Mouse (Mus musculus): ENCODE data around the gene Sema3e. TPM values are rescaled to one million over a fixed set of nuclear protein-coding genes. Genes with fewer than 3 reads are reported as not detected.

The Sema3e gene
- total RNA-seq, 2 experiments from 2014 or later: 1.4 to 1.5 TPM

- DNase-seq (ENCODE audit: low spot score in 2 of 2): no peak
These were observed 170.2 kb downstream of the Sema3e start for GRCm38 (mm10) chr5:14195172-14195819.

GRCm38 (mm10) chr5:14198344-14199040, 173.4 kb downstream of the Sema3e start:
- no peak for DNase-seq (ENCODE audit: low spot score in 2 of 2)

- DNase-seq (ENCODE audit: low spot score in 2 of 2): no peak
These were observed 181.7 kb downstream of the Sema3e start for GRCm38 (mm10) chr5:14206794-14207193.

- no peak for DNase-seq (ENCODE audit: low spot score in 2 of 2)
These were observed 184.9 kb downstream of the Sema3e start for GRCm38 (mm10) chr5:14209962-14210361.

GRCm38 (mm10) chr5:14216211-14216610, 191.1 kb downstream of the Sema3e start:
- no peak for DNase-seq (ENCODE audit: low spot score in 2 of 2)

- DNase-seq (ENCODE audit: low spot score in 2 of 2): no peak
These were observed 193.6 kb downstream of the Sema3e start for GRCm38 (mm10) chr5:14218677-14219076.

- no peak for DNase-seq (ENCODE audit: low spot score in 2 of 2)
These were observed 199.4 kb downstream of the Sema3e start for GRCm38 (mm10) chr5:14224509-14224908.

GRCm38 (mm10) chr5:14231027-14231426, 206.0 kb downstream of the Sema3e start:
- no peak for DNase-seq (ENCODE audit: low spot score in 2 of 2)

- DNase-seq (ENCODE audit: low spot score in 2 of 2): peak in 1 of 2 experiments; percentile 12
These were observed 227.5 kb downstream of the Sema3e start for GRCm38 (mm10) chr5:14252583-14252982.

- DNase-seq (ENCODE audit: low spot score in 2 of 2): no peak
These were observed 228.3 kb downstream of the Sema3e start for GRCm38 (mm10) chr5:14253328-14253727.

GRCm38 (mm10) chr5:14260156-14260555, 235.1 kb downstream of the Sema3e start:
- DNase-seq (ENCODE audit: low spot score in 2 of 2): no peak

- no peak for DNase-seq (ENCODE audit: low spot score in 2 of 2)
These were observed 242.3 kb downstream of the Sema3e start for GRCm38 (mm10) chr5:14267400-14267799.

Other genes starting within 250 kb of the Sema3e start
- gene Speer3, start 233.7 kb upstream of the Sema3e start, total RNA-seq (2021): not detected